Mouse (Mus musculus): ENCODE measurements around the gene Wasf1. TPM values are rescaled to one million over a fixed set of nuclear protein-coding genes. Genes with fewer than 3 reads are reported as not detected.

Gene Wasf1
- polyA plus RNA-seq (2015; fragmentation: Nextera tagmentation; extraction: Ambion mirVana), result 1.2 and 1.8 TPM in 2 replicates

DNA sequence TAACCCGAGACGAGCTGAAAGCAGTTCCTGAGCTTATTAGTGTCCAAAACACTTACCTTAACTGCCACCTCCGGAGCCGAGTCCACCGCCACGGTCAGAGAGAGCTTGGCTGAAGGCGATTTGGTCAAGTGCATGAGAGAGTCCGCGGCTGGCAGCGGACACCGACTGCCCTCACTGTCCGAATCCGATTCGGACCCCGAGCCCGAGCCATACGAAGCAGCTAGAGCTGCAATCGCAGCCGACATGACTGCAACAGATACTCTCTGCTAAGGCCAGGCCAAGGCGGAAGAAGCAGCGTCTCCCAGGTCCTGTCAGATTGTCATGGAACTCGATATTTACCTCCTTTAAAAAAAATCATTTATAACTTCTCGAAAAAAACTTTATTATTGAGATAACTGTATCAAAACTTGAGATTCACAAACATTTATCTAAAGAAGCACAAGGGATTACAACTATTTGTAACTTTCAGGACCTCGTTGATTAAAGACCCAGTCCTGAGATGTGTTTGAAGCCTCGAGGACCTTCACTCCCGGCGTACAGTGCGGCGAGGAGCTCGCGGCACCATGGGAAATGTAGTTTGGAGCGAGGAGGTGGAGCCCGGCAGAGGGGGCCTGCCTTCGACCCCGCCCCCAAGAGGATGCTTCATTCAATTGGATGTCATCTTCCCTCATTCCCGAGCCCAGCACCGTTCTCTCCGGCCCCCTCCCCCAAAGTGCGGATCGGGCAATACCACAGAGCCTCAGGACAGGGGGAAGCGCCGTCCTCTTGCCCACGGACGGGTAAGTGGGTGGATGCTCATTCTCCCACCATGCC is at the start of gene Wasf1, which contains the start of gene Cdc40:
Gene Wasf1, plus strand, starts transcription at position 645 of the 813 bp plus-strand sequence.
Gene Cdc40, minus strand, starts transcription at position 481 of the 813 bp plus-strand sequence.

Other genes with a start within 250 kb of the Wasf1 start
- 1.1 and 1.5 TPM in 2 replicates for gene Mettl24, start 200.2 kb upstream of the Wasf1 start, polyA plus RNA-seq (2015; fragmentation: Nextera tagmentation; extraction: Ambion mirVana)
- gene Cdc40, start 164 bp upstream of the Wasf1 start, polyA plus RNA-seq (2015; fragmentation: Nextera tagmentation; extraction: Ambion mirVana), result 18.9 and 20.0 TPM in 2 replicates
- not detected in 2 replicates for gene Gpr6, start 188.8 kb downstream of the Wasf1 start, polyA plus RNA-seq (2015; fragmentation: Nextera tagmentation; extraction: Ambion mirVana)

Measured in spleen, postnatal 0 days (tissue).